Mouse (Mus musculus): ENCODE results near the gene Rcsd1. TPM values are rescaled to one million over a fixed set of nuclear protein-coding genes. Genes with fewer than 3 reads are reported as not detected.
A peak's percentile ranks its signal among the peaks of the same experiment; 100 is the strongest.

Gene Rcsd1
- polyA plus RNA-seq, 1 experiment from 2014 or later = 6.1 TPM

DNA sequence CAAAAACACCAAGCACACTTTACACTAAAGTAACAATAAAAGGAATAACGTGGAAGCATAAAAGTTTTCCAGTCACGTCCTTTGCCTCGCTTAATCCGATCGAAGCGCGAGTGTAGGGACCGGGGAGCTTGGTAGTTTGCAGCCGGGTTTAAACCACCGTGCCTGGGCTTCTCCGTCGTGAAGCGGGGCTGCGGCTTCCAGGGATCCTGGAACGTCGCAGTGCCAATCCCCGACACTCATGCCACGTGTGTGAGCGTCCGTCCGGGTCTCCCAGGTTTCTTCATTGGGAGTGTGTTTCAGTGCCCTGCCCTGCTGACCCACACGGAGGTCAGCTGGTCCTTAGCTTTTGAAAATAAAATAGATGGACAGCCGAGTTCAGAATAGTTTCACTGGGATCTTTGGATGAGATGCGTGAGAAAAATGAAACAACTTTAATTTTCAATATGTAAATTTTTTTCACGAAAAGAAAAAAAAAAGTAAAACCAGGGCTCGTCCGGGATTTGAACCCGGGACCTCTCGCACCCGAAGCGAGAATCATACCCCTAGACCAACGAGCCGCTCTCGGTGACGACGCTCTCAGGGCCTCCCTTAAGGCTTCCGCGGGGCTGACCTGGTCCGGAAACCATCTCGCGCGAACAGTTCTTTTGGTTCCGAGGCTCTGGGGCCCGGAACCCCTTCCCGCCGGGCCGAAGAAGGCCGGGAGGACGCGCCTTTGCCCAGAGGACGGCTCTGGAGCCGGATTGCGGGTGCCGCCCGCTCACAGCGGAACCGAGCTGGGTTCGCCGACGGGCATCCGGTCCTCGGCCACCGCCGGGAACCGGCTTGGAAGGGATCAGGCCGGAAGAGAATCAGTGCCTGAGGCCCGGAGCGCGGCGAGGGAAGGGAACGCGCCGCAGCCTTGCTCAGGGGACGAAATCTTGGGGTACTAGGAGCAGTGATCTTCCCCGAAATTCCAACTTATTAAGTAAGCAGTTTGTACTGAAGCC is 67.5 kb downstream of the Rcsd1 start:
- Histone ChIP-seq H3K4me1 (ENCODE audit: control insufficient read depth, insufficient read depth, low read length) (no peaks in the 10 kb centered on the region), H3K27ac (replicated peaks; ENCODE audit: low read depth, low read length) (peak overlapping the region; percentile 87), H3K4me3 (ENCODE audit: low read depth, low read length) (peak overlapping the region; percentile 68), H3K4me2 (ENCODE audit: low read depth, severe bottlenecking) (peak overlapping the region; percentile 58), H3K36me3 (ENCODE audit: control insufficient read depth, insufficient read depth, low read length) (no peaks in the 10 kb centered on the region), H3K27me3 (ENCODE audit: control insufficient read depth, insufficient read depth, low read length) (no peaks in the 10 kb centered on the region), H3K9me3 (ENCODE audit: control insufficient read depth, low read length) (no peaks in the 10 kb centered on the region), H3K9ac (ENCODE audit: low read length) (peak overlapping the region; percentile 95)
- under 1% methylated on average over 75 of the region's 75 CpGs for WGBS
- ATAC-seq (ENCODE audit: insufficient number of reproducible peaks, low FRiP score, low TSS enrichment, low read depth) = peak; percentile 79
- DNase-seq (ENCODE audit: low spot score) = peak; percentile 94

GRCm38 (mm10) chr1:165641271-165641771 is 68.2 kb downstream of the Rcsd1 start:
- WGBS = 7% methylated on average over 16 of the region's 16 CpGs
- H3K4me2 ChIP-seq (ENCODE audit: low read depth, severe bottlenecking) = peak overlapping the region; percentile 48
- no peaks in the 10 kb centered on the region for H3K36me3 ChIP-seq (ENCODE audit: control insufficient read depth, insufficient read depth, low read length)
- H3K27me3 ChIP-seq (ENCODE audit: control insufficient read depth, insufficient read depth, low read length) = no peaks in the 10 kb centered on the region
- peak overlapping the region; percentile 60; the same call in 1 of the 2 replicates for H3K9ac ChIP-seq (ENCODE audit: low read length)
- no peaks in the 10 kb centered on the region for H3K4me1 ChIP-seq (ENCODE audit: control insufficient read depth, insufficient read depth, low read length)
- peak; percentile 86 for DNase-seq (ENCODE audit: low spot score)
- H3K9me3 ChIP-seq (ENCODE audit: control insufficient read depth, low read length) = no peaks in the 10 kb centered on the region
- peak overlapping the region; percentile 68 for H3K4me3 ChIP-seq (ENCODE audit: low read depth, low read length)
- no peak overlapping the region for H3K27ac ChIP-seq (replicated peaks; ENCODE audit: low read depth, low read length)
- ATAC-seq (ENCODE audit: insufficient number of reproducible peaks, low FRiP score, low TSS enrichment, low read depth) = peak; percentile 61

GRCm38 (mm10) chr1:165636289-165636688 is 73.3 kb downstream of the Rcsd1 start:
- WGBS = 77% methylated on average over 8 of the region's 8 CpGs
- Histone ChIP-seq H3K4me2 (ENCODE audit: low read depth, severe bottlenecking) (no peak overlapping the region), H3K27me3 (ENCODE audit: control insufficient read depth, insufficient read depth, low read length) (no peaks in the 10 kb centered on the region), H3K4me3 (ENCODE audit: low read depth, low read length) (no peak overlapping the region), H3K4me1 (ENCODE audit: control insufficient read depth, insufficient read depth, low read length) (peaks cover 9% of the 10 kb centered on the region; the same call in 1 of the 2 replicates), H3K36me3 (ENCODE audit: control insufficient read depth, insufficient read depth, low read length) (no peaks in the 10 kb centered on the region), H3K27ac (replicated peaks; ENCODE audit: low read depth, low read length) (no peak overlapping the region), H3K9ac (ENCODE audit: low read length) (no peak overlapping the region), H3K9me3 (ENCODE audit: control insufficient read depth, low read length) (no peaks in the 10 kb centered on the region)
- ATAC-seq (ENCODE audit: insufficient number of reproducible peaks, low FRiP score, low TSS enrichment, low read depth) (no peak), DNase-seq (ENCODE audit: low spot score) (no peak)

DNA sequence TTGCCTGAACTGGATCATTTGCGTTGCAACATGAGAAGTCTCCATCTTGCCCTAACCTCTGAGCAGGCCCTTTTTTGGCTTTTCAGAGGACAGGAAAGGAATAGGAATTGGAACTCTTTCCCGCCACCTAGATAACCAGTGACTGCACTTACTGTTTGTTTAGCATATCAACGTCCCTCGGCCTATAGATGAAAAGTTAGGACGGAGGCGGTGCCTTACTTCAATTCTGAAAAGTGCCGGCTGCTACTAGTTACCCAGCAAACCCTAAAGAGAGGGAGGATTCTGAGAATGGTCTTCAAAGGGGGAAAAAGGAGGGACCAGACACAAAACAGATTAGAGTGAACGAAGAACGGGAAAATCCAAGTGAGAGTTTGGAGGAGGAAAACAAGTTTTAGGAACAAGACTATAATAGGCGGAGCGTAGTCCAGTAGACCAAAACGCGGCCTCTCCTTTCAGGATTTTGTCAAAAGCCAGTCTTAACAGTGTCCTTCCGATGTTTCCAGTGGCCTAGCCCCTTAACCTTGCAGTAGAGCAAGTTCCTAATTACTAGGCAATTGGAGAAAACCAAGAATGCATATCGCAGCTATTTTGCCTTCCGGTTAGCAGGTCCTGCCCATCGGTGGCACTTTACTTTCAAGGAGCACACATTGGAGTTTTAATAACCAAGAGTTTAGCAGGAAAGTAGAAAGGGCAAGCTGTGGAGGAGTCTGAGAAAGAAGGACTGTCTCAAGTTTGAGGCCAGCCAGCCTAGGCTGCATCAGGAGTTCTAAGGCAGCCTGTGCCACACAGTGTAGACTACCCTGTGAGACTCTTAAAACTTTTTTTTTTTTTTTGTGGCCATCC is 74.3 kb downstream of the Rcsd1 start:
- no peaks in the 10 kb centered on the region for H3K9me3 ChIP-seq (ENCODE audit: control insufficient read depth, low read length)
- H3K27me3 ChIP-seq (ENCODE audit: control insufficient read depth, insufficient read depth, low read length) = no peaks in the 10 kb centered on the region
- ATAC-seq (ENCODE audit: insufficient number of reproducible peaks, low FRiP score, low TSS enrichment, low read depth) = 0 out of 2 replicates have a peak, but pooled peaks have one; percentile 0
- peak overlapping the region; percentile 85 for H3K4me3 ChIP-seq (ENCODE audit: low read depth, low read length)
- DNase-seq (ENCODE audit: low spot score) = peak; percentile 38
- H3K4me1 ChIP-seq (ENCODE audit: control insufficient read depth, insufficient read depth, low read length) = peaks cover 12% of the 10 kb centered on the region
- WGBS = 25% methylated on average over 17 of the region's 17 CpGs
- H3K4me2 ChIP-seq (ENCODE audit: low read depth, severe bottlenecking) = peak overlapping the region; percentile 62
- H3K36me3 ChIP-seq (ENCODE audit: control insufficient read depth, insufficient read depth, low read length) = no peaks in the 10 kb centered on the region
- H3K27ac ChIP-seq (replicated peaks; ENCODE audit: low read depth, low read length) = peak overlapping the region; percentile 90
- peak overlapping the region; percentile 87 for H3K9ac ChIP-seq (ENCODE audit: low read length)

DNA sequence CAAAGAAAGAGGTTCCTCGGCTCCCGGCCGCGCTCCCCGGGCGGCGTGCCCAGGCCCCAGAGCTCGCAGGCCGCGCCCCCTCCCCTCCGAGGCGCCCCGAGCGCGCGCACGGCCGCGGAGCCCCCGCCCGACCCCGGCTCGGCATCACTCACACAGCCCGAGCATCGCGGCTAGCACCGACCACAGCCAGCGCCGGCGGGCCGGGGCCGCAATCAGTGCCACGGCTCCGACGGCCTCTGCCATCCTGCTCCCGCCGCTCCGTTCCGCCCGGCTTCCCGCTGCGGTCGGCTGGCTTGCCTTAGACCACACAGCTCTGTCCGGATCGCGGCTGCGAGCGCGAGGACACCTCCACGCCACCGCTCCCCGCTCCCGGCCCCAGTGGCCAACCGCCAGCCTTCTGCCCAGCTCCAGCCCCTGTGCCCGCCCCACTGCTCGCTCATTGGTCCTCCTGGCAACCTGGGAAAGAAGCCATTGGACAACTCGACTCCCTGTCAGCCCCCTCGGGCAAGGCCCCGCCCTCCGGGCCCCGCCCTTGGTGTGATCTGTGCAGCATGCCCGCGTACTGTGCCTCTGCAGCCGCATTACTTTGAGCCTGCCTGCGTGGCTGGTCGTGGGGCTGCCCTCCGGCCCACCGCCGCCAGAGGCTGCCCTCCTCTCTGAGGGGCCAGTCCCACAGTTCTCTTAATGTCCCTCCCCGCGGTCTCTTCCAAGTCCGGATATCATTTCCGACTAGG is 75.2 kb downstream of the Rcsd1 start, which contains the start of gene Mpzl1:
Gene Mpzl1 (minus strand): TSS at position 388 of the 734 bp plus-strand sequence.
- H3K4me2 ChIP-seq (ENCODE audit: low read depth, severe bottlenecking) = peak within 1 kb of the TSS; percentile 62
- no peaks in the 10 kb centered on the region for H3K9me3 ChIP-seq (ENCODE audit: control insufficient read depth, low read length)
- ATAC-seq (ENCODE audit: insufficient number of reproducible peaks, low FRiP score, low TSS enrichment, low read depth) = peak; percentile 99
- H3K4me3 ChIP-seq (ENCODE audit: low read depth, low read length) = peak within 1 kb of the TSS; percentile 85
- H3K27ac ChIP-seq (replicated peaks; ENCODE audit: low read depth, low read length) = peak within 1 kb of the TSS; percentile 90
- H3K4me1 ChIP-seq (ENCODE audit: control insufficient read depth, insufficient read depth, low read length) = peaks cover 15% of the 10 kb centered on the region
- H3K27me3 ChIP-seq (ENCODE audit: control insufficient read depth, insufficient read depth, low read length) = no peaks in the 10 kb centered on the region
- no peaks in the 10 kb centered on the region for H3K36me3 ChIP-seq (ENCODE audit: control insufficient read depth, insufficient read depth, low read length)
- peak; percentile 99 for DNase-seq (ENCODE audit: low spot score)
- peak within 1 kb of the TSS; percentile 87 for H3K9ac ChIP-seq (ENCODE audit: low read length)
- under 1% methylated on average over 53 of the region's 73 CpGs for WGBS

- Histone ChIP-seq H3K27me3 (ENCODE audit: control insufficient read depth, insufficient read depth, low read length) (no peaks in the 10 kb centered on the region), H3K9me3 (ENCODE audit: control insufficient read depth, low read length) (no peaks in the 10 kb centered on the region), H3K4me1 (ENCODE audit: control insufficient read depth, insufficient read depth, low read length) (peaks cover 15% of the 10 kb centered on the region), H3K4me3 (ENCODE audit: low read depth, low read length) (peak overlapping the region; percentile 85), H3K9ac (ENCODE audit: low read length) (peak overlapping the region; percentile 87), H3K4me2 (ENCODE audit: low read depth, severe bottlenecking) (peak overlapping the region; percentile 62), H3K36me3 (ENCODE audit: control insufficient read depth, insufficient read depth, low read length) (no peaks in the 10 kb centered on the region), H3K27ac (replicated peaks; ENCODE audit: low read depth, low read length) (peak overlapping the region; percentile 90; the same call in 1 of the 2 replicates)
- 2% methylated on average over 12 of the region's 12 CpGs for WGBS
- DNase-seq (ENCODE audit: low spot score) (no peak), ATAC-seq (ENCODE audit: insufficient number of reproducible peaks, low FRiP score, low TSS enrichment, low read depth) (no peak)
Observed at GRCm38 (mm10) chr1:165633345-165633744, 76.2 kb downstream of the Rcsd1 start.

DNA sequence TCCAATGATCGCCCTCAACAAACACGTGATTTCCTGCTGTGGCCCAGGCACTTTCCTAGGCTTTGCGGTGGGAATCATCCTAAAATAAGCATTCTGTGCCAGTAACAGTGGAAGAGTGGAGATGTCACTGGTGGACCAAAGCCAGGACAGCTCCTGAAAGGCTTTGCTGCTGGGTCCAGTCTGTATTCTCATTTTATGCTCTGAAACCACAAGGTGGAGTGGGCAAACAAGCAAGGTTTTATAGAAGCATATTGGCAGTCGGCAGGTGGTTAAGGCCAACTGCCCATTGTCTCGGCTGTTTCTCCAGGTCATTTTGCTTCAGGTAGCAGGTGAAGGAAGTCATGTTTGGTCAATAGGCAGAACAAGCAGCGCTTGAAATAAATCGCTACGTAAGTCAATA is 78.4 kb downstream of the Rcsd1 start:
- H3K27ac ChIP-seq (replicated peaks; ENCODE audit: low read depth, low read length) = no peak overlapping the region
- no peak for DNase-seq (ENCODE audit: low spot score)
- H3K27me3 ChIP-seq (ENCODE audit: control insufficient read depth, insufficient read depth, low read length) = no peaks in the 10 kb centered on the region
- WGBS = 86% methylated on average over 8 of the region's 8 CpGs
- H3K36me3 ChIP-seq (ENCODE audit: control insufficient read depth, insufficient read depth, low read length) = no peaks in the 10 kb centered on the region
- no peak for ATAC-seq (ENCODE audit: insufficient number of reproducible peaks, low FRiP score, low TSS enrichment, low read depth)
- no peak overlapping the region for H3K9ac ChIP-seq (ENCODE audit: low read length)
- no peak overlapping the region for H3K4me3 ChIP-seq (ENCODE audit: low read depth, low read length)
- H3K4me1 ChIP-seq (ENCODE audit: control insufficient read depth, insufficient read depth, low read length) = peaks cover 15% of the 10 kb centered on the region
- no peak overlapping the region for H3K4me2 ChIP-seq (ENCODE audit: low read depth, severe bottlenecking)
- no peaks in the 10 kb centered on the region for H3K9me3 ChIP-seq (ENCODE audit: control insufficient read depth, low read length)
